Mouse (Mus musculus): Measurements from ENCODE around the gene Clint1. TPM values are rescaled to one million over a fixed set of nuclear protein-coding genes. Genes with fewer than 3 reads are reported as not detected.

The Clint1 gene
- polyA plus RNA-seq, 1 experiment from 2014 or later: 104 TPM

GRCm38 (mm10) chr11:45840332-45840731 lies 11.5 kb upstream of the Clint1 start:
- Histone ChIP-seq H3K4me1 (ENCODE audit: insufficient read depth, low read length) (peaks cover 4% of the 10 kb centered on the region; the same call in 1 of the 2 replicates), H3K9ac (replicated peaks; ENCODE audit: low read length) (no peak overlapping the region), H3K27me3 (ENCODE audit: insufficient read depth, low read length) (no peaks in the 10 kb centered on the region), H3K4me2 (replicated peaks; ENCODE audit: low read depth, low read length) (no peak overlapping the region), H3K4me3 (ENCODE audit: low read length) (no peak overlapping the region), H3K27ac (ENCODE audit: low read length) (no peak overlapping the region), H3K36me3 (ENCODE audit: insufficient read depth, low read length) (no peaks in the 10 kb centered on the region), H3K9me3 (ENCODE audit: low read length) (no peaks in the 10 kb centered on the region)
- 89% methylated on average over 3 of the region's 3 CpGs for WGBS
- no peak for ATAC-seq (ENCODE audit: low FRiP score, low TSS enrichment)

- 19% methylated on average over 3 of the region's 3 CpGs for WGBS
- no peaks in the 10 kb centered on the region for H3K27me3 ChIP-seq (ENCODE audit: insufficient read depth, low read length)
- H3K4me3 ChIP-seq (ENCODE audit: low read length): no peak overlapping the region
- no peaks in the 10 kb centered on the region for H3K36me3 ChIP-seq (ENCODE audit: insufficient read depth, low read length)
- H3K9me3 ChIP-seq (ENCODE audit: low read length): no peaks in the 10 kb centered on the region
- H3K9ac ChIP-seq (replicated peaks; ENCODE audit: low read length): no peak overlapping the region
- H3K4me2 ChIP-seq (replicated peaks; ENCODE audit: low read depth, low read length): no peak overlapping the region
- peaks cover 10% of the 10 kb centered on the region; the same call in 1 of the 2 replicates for H3K4me1 ChIP-seq (ENCODE audit: insufficient read depth, low read length)
- peak; percentile 25; the same call in 1 of the 2 replicates for ATAC-seq (ENCODE audit: low FRiP score, low TSS enrichment)
- H3K27ac ChIP-seq (ENCODE audit: low read length): peak overlapping the region; percentile 4
These were observed 5.8 kb upstream of the Clint1 start for GRCm38 (mm10) chr11:45846008-45846407.

- H3K4me3 ChIP-seq (ENCODE audit: low read length): no peak overlapping the region
- no peaks in the 10 kb centered on the region for H3K9me3 ChIP-seq (ENCODE audit: low read length)
- no peak overlapping the region for H3K4me2 ChIP-seq (replicated peaks; ENCODE audit: low read depth, low read length)
- no peak for ATAC-seq (ENCODE audit: low FRiP score, low TSS enrichment)
- H3K27ac ChIP-seq (ENCODE audit: low read length): peak overlapping the region; percentile 48
- H3K36me3 ChIP-seq (ENCODE audit: insufficient read depth, low read length): no peaks in the 10 kb centered on the region
- H3K9ac ChIP-seq (replicated peaks; ENCODE audit: low read length): no peak overlapping the region
- WGBS: 53% methylated on average over 7 of the region's 7 CpGs
- peaks cover 10% of the 10 kb centered on the region; the same call in 1 of the 2 replicates for H3K4me1 ChIP-seq (ENCODE audit: insufficient read depth, low read length)
- H3K27me3 ChIP-seq (ENCODE audit: insufficient read depth, low read length): no peaks in the 10 kb centered on the region
These were observed 4.3 kb upstream of the Clint1 start for GRCm38 (mm10) chr11:45847548-45847947.

- no peak overlapping the region for H3K27ac ChIP-seq (ENCODE audit: low read length)
- H3K9ac ChIP-seq (replicated peaks; ENCODE audit: low read length): no peak overlapping the region
- ATAC-seq (ENCODE audit: low FRiP score, low TSS enrichment): no peak
- H3K36me3 ChIP-seq (ENCODE audit: insufficient read depth, low read length): no peaks in the 10 kb centered on the region
- 88% methylated on average over 12 of the region's 12 CpGs for WGBS
- no peak overlapping the region for H3K4me3 ChIP-seq (ENCODE audit: low read length)
- H3K4me2 ChIP-seq (replicated peaks; ENCODE audit: low read depth, low read length): no peak overlapping the region
- H3K9me3 ChIP-seq (ENCODE audit: low read length): no peaks in the 10 kb centered on the region
- peaks cover 14% of the 10 kb centered on the region for H3K4me1 ChIP-seq (ENCODE audit: insufficient read depth, low read length)
- H3K27me3 ChIP-seq (ENCODE audit: insufficient read depth, low read length): no peaks in the 10 kb centered on the region
These were observed 3.6 kb upstream of the Clint1 start for GRCm38 (mm10) chr11:45848253-45848652.

GRCm38 (mm10) chr11:45849203-45849602 lies 2.6 kb upstream of the Clint1 start:
- 77% methylated on average over 4 of the region's 4 CpGs for WGBS
- ATAC-seq (ENCODE audit: low FRiP score, low TSS enrichment): no peak
- no peak overlapping the region for H3K4me2 ChIP-seq (replicated peaks; ENCODE audit: low read depth, low read length)
- H3K9me3 ChIP-seq (ENCODE audit: low read length): no peaks in the 10 kb centered on the region
- H3K27me3 ChIP-seq (ENCODE audit: insufficient read depth, low read length): no peaks in the 10 kb centered on the region
- H3K4me1 ChIP-seq (ENCODE audit: insufficient read depth, low read length): peaks cover 23% of the 10 kb centered on the region
- H3K27ac ChIP-seq (ENCODE audit: low read length): no peak overlapping the region
- H3K9ac ChIP-seq (replicated peaks; ENCODE audit: low read length): no peak overlapping the region
- 0 out of 2 replicates have a peak, but pooled peaks cover 4% of the 10 kb centered on the region for H3K36me3 ChIP-seq (ENCODE audit: insufficient read depth, low read length)
- no peak overlapping the region for H3K4me3 ChIP-seq (ENCODE audit: low read length)

GRCm38 (mm10) chr11:45849859-45850258 lies 2.0 kb upstream of the Clint1 start:
- ATAC-seq (ENCODE audit: low FRiP score, low TSS enrichment): no peak
- WGBS: 44% methylated on average over 3 of the region's 3 CpGs
- Histone ChIP-seq H3K4me2 (replicated peaks; ENCODE audit: low read depth, low read length) (no peak overlapping the region), H3K27me3 (ENCODE audit: insufficient read depth, low read length) (no peaks in the 10 kb centered on the region), H3K4me1 (ENCODE audit: insufficient read depth, low read length) (peaks cover 30% of the 10 kb centered on the region), H3K9ac (replicated peaks; ENCODE audit: low read length) (no peak overlapping the region), H3K4me3 (ENCODE audit: low read length) (no peak overlapping the region), H3K27ac (ENCODE audit: low read length) (no peak overlapping the region), H3K9me3 (ENCODE audit: low read length) (no peaks in the 10 kb centered on the region), H3K36me3 (ENCODE audit: insufficient read depth, low read length) (0 out of 2 replicates have a peak, but pooled peaks cover 4% of the 10 kb centered on the region)

- Histone ChIP-seq H3K9ac (replicated peaks; ENCODE audit: low read length) (no peak overlapping the region), H3K4me2 (replicated peaks; ENCODE audit: low read depth, low read length) (no peak overlapping the region), H3K9me3 (ENCODE audit: low read length) (no peaks in the 10 kb centered on the region), H3K27me3 (ENCODE audit: insufficient read depth, low read length) (no peaks in the 10 kb centered on the region), H3K4me1 (ENCODE audit: insufficient read depth, low read length) (peaks cover 34% of the 10 kb centered on the region), H3K36me3 (ENCODE audit: insufficient read depth, low read length) (0 out of 2 replicates have a peak, but pooled peaks cover 4% of the 10 kb centered on the region), H3K4me3 (ENCODE audit: low read length) (no peak overlapping the region), H3K27ac (ENCODE audit: low read length) (no peak overlapping the region)
- no peak for ATAC-seq (ENCODE audit: low FRiP score, low TSS enrichment)
- WGBS: 40% methylated on average over 3 of the region's 3 CpGs
These were observed 1.5 kb upstream of the Clint1 start for GRCm38 (mm10) chr11:45850317-45850716.

- under 1% methylated on average over 46 of the region's 58 CpGs for WGBS
- Histone ChIP-seq H3K9ac (replicated peaks; ENCODE audit: low read length) (peak overlapping the region; percentile 95), H3K4me1 (ENCODE audit: insufficient read depth, low read length) (peaks cover 36% of the 10 kb centered on the region), H3K4me3 (ENCODE audit: low read length) (peak overlapping the region; percentile 96), H3K27ac (ENCODE audit: low read length) (peak overlapping the region; percentile 87), H3K36me3 (ENCODE audit: insufficient read depth, low read length) (0 out of 2 replicates have a peak, but pooled peaks cover 4% of the 10 kb centered on the region), H3K4me2 (replicated peaks; ENCODE audit: low read depth, low read length) (peak overlapping the region; percentile 75), H3K27me3 (ENCODE audit: insufficient read depth, low read length) (no peaks in the 10 kb centered on the region), H3K9me3 (ENCODE audit: low read length) (no peaks in the 10 kb centered on the region)
- ATAC-seq (ENCODE audit: low FRiP score, low TSS enrichment): peak; percentile 68
These were observed 508 bp downstream of the Clint1 start for GRCm38 (mm10) chr11:45852124-45852994.

GRCm38 (mm10) chr11:45852995-45853317 lies 1.1 kb downstream of the Clint1 start:
- Histone ChIP-seq H3K4me1 (ENCODE audit: insufficient read depth, low read length) (peaks cover 34% of the 10 kb centered on the region), H3K27ac (ENCODE audit: low read length) (peak overlapping the region; percentile 40), H3K4me3 (ENCODE audit: low read length) (peak overlapping the region; percentile 96), H3K9me3 (ENCODE audit: low read length) (no peaks in the 10 kb centered on the region), H3K36me3 (ENCODE audit: insufficient read depth, low read length) (0 out of 2 replicates have a peak, but pooled peaks cover 4% of the 10 kb centered on the region), H3K4me2 (replicated peaks; ENCODE audit: low read depth, low read length) (peak overlapping the region; percentile 75), H3K9ac (replicated peaks; ENCODE audit: low read length) (peak overlapping the region; percentile 67), H3K27me3 (ENCODE audit: insufficient read depth, low read length) (no peaks in the 10 kb centered on the region)
- WGBS: 34% methylated on average over 6 of the region's 6 CpGs
- no peak for ATAC-seq (ENCODE audit: low FRiP score, low TSS enrichment)

- H3K9me3 ChIP-seq (ENCODE audit: low read length): no peaks in the 10 kb centered on the region
- ATAC-seq (ENCODE audit: low FRiP score, low TSS enrichment): no peak
- H3K9ac ChIP-seq (replicated peaks; ENCODE audit: low read length): peak overlapping the region; percentile 11; the same call in 1 of the 2 replicates
- H3K4me2 ChIP-seq (replicated peaks; ENCODE audit: low read depth, low read length): peak overlapping the region; percentile 75
- no peak overlapping the region for H3K27ac ChIP-seq (ENCODE audit: low read length)
- no peak overlapping the region for H3K4me3 ChIP-seq (ENCODE audit: low read length)
- peaks cover 34% of the 10 kb centered on the region for H3K4me1 ChIP-seq (ENCODE audit: insufficient read depth, low read length)
- 0 out of 2 replicates have a peak, but pooled peaks cover 4% of the 10 kb centered on the region for H3K36me3 ChIP-seq (ENCODE audit: insufficient read depth, low read length)
- 95% methylated on average over 2 of the region's 2 CpGs for WGBS
- no peaks in the 10 kb centered on the region for H3K27me3 ChIP-seq (ENCODE audit: insufficient read depth, low read length)
These were observed 2.1 kb downstream of the Clint1 start for GRCm38 (mm10) chr11:45853916-45854315.

Measured in kidney, embryonic 16.5 days (tissue).